Mouse (Mus musculus): ENCODE data around the gene Unkl. TPM values are rescaled to one million over a fixed set of nuclear protein-coding genes. Genes with fewer than 3 reads are reported as not detected.

Gene Unkl
- polyA plus RNA-seq, 1 experiment, result 38.3 TPM

DNA sequence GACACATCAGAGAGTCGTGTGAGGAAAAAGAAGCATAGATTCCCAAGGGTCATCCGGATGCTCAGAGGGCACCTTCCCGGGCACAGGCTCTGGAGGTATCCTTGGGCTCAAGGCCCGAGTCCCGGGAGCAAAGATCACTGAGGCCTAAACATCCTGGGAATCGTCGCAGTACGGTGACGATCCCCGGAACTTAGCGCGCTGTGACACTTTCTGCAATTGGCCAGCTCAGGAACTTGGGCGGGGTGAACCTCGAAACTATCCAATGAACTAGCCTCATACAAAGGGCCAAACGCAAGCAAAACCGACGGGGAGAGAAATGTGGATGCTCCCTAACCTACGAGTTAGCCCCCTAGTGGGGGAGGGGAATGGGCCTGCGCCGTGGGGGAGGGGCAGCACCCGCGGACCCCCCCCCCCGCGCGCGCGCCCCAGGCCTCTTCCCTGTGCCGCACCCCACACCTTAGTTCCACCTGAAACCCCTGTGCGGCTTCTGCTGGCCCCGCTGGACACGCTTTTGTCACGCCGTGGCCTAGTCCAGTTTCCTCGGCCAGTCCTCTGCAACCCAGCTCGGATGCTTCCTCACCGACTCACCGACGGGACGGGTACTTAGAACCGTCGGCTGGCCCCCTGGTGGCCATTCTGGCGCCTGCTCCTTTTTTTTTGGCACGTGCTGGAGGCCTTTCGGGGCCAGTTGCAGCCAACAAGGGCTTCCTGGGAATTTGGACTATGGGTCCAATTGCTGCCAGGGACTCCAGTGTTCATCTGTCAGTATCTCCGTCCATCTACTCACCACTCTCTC, 85.7 kb downstream of the Unkl start:
- Histone ChIP-seq H3K4me1 (ENCODE audit: control insufficient read depth, insufficient read depth, low read length) (peaks cover 19% of the 10 kb centered on the region), H3K27me3 (replicated peaks; ENCODE audit: control insufficient read depth, insufficient read depth, low read length) (no peaks in the 10 kb centered on the region), H3K27ac (ENCODE audit: insufficient read depth, low read depth, low read length) (peak overlapping the region; percentile 100), H3K36me3 (ENCODE audit: control insufficient read depth, insufficient read depth, low read length) (no peaks in the 10 kb centered on the region; the same call in 1 of the 2 replicates), H3K4me3 (ENCODE audit: insufficient read depth, low read depth, low read length) (peak overlapping the region; percentile 97)
- TF ChIP-seq CTCF (conservative IDR thresholded peaks at IDR 0.05; ENCODE audit: insufficient read depth, insufficient read length, low read depth, low read length), result peak; percentile 63
- TF ChIP-seq POLR2A (IDR thresholded peaks at IDR 0.05; ENCODE audit: low read depth, low read length), result no peak
- DNase-seq, result peak; percentile 100
- under 1% methylated on average over 45 of the region's 45 CpGs for WGBS

DNA sequence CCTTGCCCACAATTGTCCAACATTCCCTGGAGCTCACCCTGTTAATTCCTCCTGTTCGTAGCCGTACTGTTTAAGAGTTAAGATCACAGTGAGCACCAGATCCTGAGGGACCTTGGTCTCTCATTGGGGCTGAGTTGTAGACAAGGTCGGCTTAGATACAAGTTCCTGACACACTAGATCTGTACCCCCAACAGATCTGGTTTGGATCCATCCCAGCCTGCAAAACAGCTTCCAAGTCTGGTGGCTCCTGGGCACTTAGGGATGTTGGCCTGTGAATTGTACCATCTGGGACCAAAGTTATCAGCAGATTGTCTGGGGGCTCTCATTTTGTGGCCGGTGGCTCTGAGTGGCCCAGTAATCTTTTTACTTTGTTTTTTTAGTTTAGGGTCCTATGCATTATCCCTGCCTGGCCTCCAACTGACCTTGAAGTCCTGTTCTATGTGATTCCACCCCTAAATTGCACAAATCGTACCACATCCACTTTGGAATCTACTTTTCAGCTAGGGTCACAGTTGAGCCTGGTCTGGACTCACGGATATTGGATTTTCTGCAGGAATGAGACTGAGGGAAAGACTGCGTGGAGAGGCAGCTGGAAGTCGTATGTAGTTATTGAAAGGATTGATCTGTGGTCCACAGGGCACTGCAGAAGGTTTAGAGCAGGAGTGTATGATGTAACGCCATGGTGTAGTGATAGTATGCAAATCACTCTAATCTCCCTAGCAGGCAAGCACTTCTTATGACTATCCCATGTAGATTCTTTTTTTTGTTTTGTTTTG, 86.6 kb downstream of the Unkl start, which contains the start of gene Ube2i:
Ube2i (minus strand) TSS at position 52 of the 776 bp plus-strand sequence.
- Histone ChIP-seq H3K27ac (ENCODE audit: insufficient read depth, low read depth, low read length) (peak within 1 kb of the TSS; percentile 100), H3K36me3 (ENCODE audit: control insufficient read depth, insufficient read depth, low read length) (no peaks in the 10 kb centered on the region), H3K27me3 (replicated peaks; ENCODE audit: control insufficient read depth, insufficient read depth, low read length) (no peaks in the 10 kb centered on the region), H3K4me1 (ENCODE audit: control insufficient read depth, insufficient read depth, low read length) (peaks cover 19% of the 10 kb centered on the region), H3K4me3 (ENCODE audit: insufficient read depth, low read depth, low read length) (peak within 1 kb of the TSS; percentile 97)
- DNase-seq, result no peak
- WGBS, result 79% methylated on average over 9 of the region's 9 CpGs
- TF ChIP-seq CTCF (conservative IDR thresholded peaks at IDR 0.05; ENCODE audit: insufficient read depth, insufficient read length, low read depth, low read length) (no peak), POLR2A (IDR thresholded peaks at IDR 0.05; ENCODE audit: low read depth, low read length) (no peak)

DNA sequence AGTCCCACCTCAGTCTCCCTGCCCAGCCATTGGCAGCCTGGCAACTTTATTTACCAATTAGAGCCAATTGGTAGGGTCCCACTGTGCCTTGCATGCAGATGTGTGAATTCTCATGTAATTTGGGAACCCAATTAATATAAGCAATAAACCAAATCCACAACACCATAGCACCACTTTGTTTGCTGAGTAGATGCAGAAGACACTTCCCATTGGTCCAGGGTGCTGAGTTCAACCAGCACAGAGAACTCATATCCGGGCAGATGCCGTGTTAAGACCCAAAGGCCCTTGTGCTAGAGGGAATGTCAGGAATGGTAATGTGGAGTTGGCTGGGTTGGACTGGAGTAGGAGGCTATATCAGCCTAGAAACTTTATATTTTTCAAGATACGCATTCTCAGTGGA, 87.6 kb downstream of the Unkl start:
- TF ChIP-seq POLR2A (IDR thresholded peaks at IDR 0.05; ENCODE audit: low read depth, low read length), result no peak
- TF ChIP-seq CTCF (conservative IDR thresholded peaks at IDR 0.05; ENCODE audit: insufficient read depth, insufficient read length, low read depth, low read length), result no peak
- H3K27me3 ChIP-seq (replicated peaks; ENCODE audit: control insufficient read depth, insufficient read depth, low read length), result no peaks in the 10 kb centered on the region
- WGBS, result 98% methylated on average over 3 of the region's 3 CpGs
- H3K27ac ChIP-seq (ENCODE audit: insufficient read depth, low read depth, low read length), result no peak overlapping the region
- DNase-seq, result no peak
- no peaks in the 10 kb centered on the region for H3K36me3 ChIP-seq (ENCODE audit: control insufficient read depth, insufficient read depth, low read length)
- H3K4me1 ChIP-seq (ENCODE audit: control insufficient read depth, insufficient read depth, low read length), result peaks cover 11% of the 10 kb centered on the region; the same call in 1 of the 2 replicates
- H3K4me3 ChIP-seq (ENCODE audit: insufficient read depth, low read depth, low read length), result no peak overlapping the region

DNA sequence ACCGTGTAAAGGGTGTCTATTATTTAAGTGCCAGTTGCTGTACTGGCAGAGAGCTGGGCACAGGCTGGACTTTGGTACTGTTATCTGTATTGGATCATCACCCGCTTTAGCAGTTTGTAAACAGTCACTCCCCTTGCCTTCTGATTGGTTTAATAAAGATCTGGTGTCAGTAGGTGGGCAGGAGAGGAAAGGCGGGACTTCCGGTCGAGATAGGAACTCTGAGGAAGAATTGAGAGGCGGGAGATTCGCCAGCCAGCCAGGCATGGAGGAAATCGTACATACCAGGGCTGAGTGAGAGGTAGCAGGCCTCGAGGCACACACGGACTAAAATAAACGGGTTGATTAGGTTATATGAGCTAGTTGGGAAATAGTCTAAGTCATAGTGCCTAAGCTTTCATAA, 93.9 kb downstream of the Unkl start:
- Histone ChIP-seq H3K4me1 (ENCODE audit: control insufficient read depth, insufficient read depth, low read length) (no peaks in the 10 kb centered on the region), H3K27ac (ENCODE audit: insufficient read depth, low read depth, low read length) (no peak overlapping the region), H3K36me3 (ENCODE audit: control insufficient read depth, insufficient read depth, low read length) (no peaks in the 10 kb centered on the region), H3K4me3 (ENCODE audit: insufficient read depth, low read depth, low read length) (no peak overlapping the region), H3K27me3 (replicated peaks; ENCODE audit: control insufficient read depth, insufficient read depth, low read length) (no peaks in the 10 kb centered on the region)
- TF ChIP-seq POLR2A (IDR thresholded peaks at IDR 0.05; ENCODE audit: low read depth, low read length) (no peak), CTCF (conservative IDR thresholded peaks at IDR 0.05; ENCODE audit: insufficient read depth, insufficient read length, low read depth, low read length) (no peak)
- peak; percentile 89 for DNase-seq
- WGBS, result 29% methylated on average over 11 of the region's 11 CpGs

Other genes with a start within 250 kb of the Unkl start
- gene Jpt2, start 227.7 kb upstream of the Unkl start, polyA plus RNA-seq (2012; rRNA removed), result 23.8 and 31.0 TPM in 2 replicates
- gene Cramp1l, start 172.6 kb upstream of the Unkl start, polyA plus RNA-seq (2012; rRNA removed), result 11.9 and 13.3 TPM in 2 replicates
- 10.1 and 10.6 TPM in 2 replicates for gene Ift140, start 172.3 kb upstream of the Unkl start, polyA plus RNA-seq (2012; rRNA removed)
- 93.4 and 100 TPM in 2 replicates for gene Tmem204, start 104.8 kb upstream of the Unkl start, polyA plus RNA-seq (2012; rRNA removed)
- gene Telo2, start 72.4 kb upstream of the Unkl start, polyA plus RNA-seq (2012; rRNA removed), result 11.6 and 13.3 TPM in 2 replicates
- gene Ptx4, start 67.6 kb upstream of the Unkl start, polyA plus RNA-seq (2012; rRNA removed), result not detected in 2 replicates
- gene Clcn7, start 55.0 kb upstream of the Unkl start, polyA plus RNA-seq (2012; rRNA removed), result 42.6 and 51.3 TPM in 2 replicates
- gene Ccdc154, start 25.9 kb upstream of the Unkl start, polyA plus RNA-seq (2012; rRNA removed), result 0.04 and 0.05 TPM in 2 replicates
- gene Gm38655, start 12.9 kb upstream of the Unkl start, polyA plus RNA-seq (2012; rRNA removed), result 0.11 TPM in 1 of 2 replicates, not detected in the other
- 10.8 and 12.2 TPM in 2 replicates for gene BC003965, start 3.8 kb upstream of the Unkl start, polyA plus RNA-seq (2012; rRNA removed)
- 121 and 123 TPM in 2 replicates for gene Gnptg, start 51.7 kb downstream of the Unkl start, polyA plus RNA-seq (2012; rRNA removed)
- gene Tsr3, start 51.8 kb downstream of the Unkl start, polyA plus RNA-seq (2012; rRNA removed), result 20.0 and 21.6 TPM in 2 replicates
- 5.6 and 6.9 TPM in 2 replicates for gene Baiap3, start 68.0 kb downstream of the Unkl start, polyA plus RNA-seq (2012; rRNA removed)
- 110 and 128 TPM in 2 replicates for gene Ube2i, start 86.2 kb downstream of the Unkl start, polyA plus RNA-seq (2012; rRNA removed)
- not detected in 2 replicates for gene Prss34, start 110.0 kb downstream of the Unkl start, polyA plus RNA-seq (2012; rRNA removed)
- not detected in 2 replicates for gene Prss28, start 120.2 kb downstream of the Unkl start, polyA plus RNA-seq (2012; rRNA removed)
- not detected in 2 replicates for gene Prss29, start 130.3 kb downstream of the Unkl start, polyA plus RNA-seq (2012; rRNA removed)
- gene Tpsab1, start 157.2 kb downstream of the Unkl start, polyA plus RNA-seq (2012; rRNA removed), result not detected in 2 replicates
- gene Tpsb2, start 177.9 kb downstream of the Unkl start, polyA plus RNA-seq (2012; rRNA removed), result 1.8 and 2.4 TPM in 2 replicates
- gene Tpsg1, start 180.9 kb downstream of the Unkl start, polyA plus RNA-seq (2012; rRNA removed), result 0.12 TPM in 1 of 2 replicates, not detected in the other
- 0.44 and 1.3 TPM in 2 replicates for gene Cacna1h, start 245.4 kb downstream of the Unkl start, polyA plus RNA-seq (2012; rRNA removed)

All from kidney, adult 2 months (tissue).